Mouse (Mus musculus) spleen, adult 18-20 months (tissue): ENCODE data around the gene AC124108.1.

ENCODE experiments used
- DNase-seq, 2 experiments: peaks; one replicate each; pipeline ENCODE4 v3.0.0; 2022; ENCODE audit warnings: mixed read lengths in 2 of 2

AC124108.1 gene

GRCm38 (mm10) chr1:132165859-132166258 lies 25.4 kb upstream of the AC124108.1 start:
- peak in 1 of 2 experiments; percentile 28 for DNase-seq

GRCm38 (mm10) chr1:132168115-132168767 lies 23.0 kb upstream of the AC124108.1 start:
- no peak for DNase-seq

- no peak for DNase-seq
Measured at GRCm38 (mm10) chr1:132170698-132171097, 20.6 kb upstream of the AC124108.1 start.

- no peak for DNase-seq
Measured at GRCm38 (mm10) chr1:132171619-132172018, 19.6 kb upstream of the AC124108.1 start.

- DNase-seq, result no peak
Measured at GRCm38 (mm10) chr1:132186303-132186702, 5.0 kb upstream of the AC124108.1 start.

- no peak for DNase-seq
Measured at GRCm38 (mm10) chr1:132188442-132189066, 2.7 kb upstream of the AC124108.1 start.

GRCm38 (mm10) chr1:132189231-132189630 lies 2.0 kb upstream of the AC124108.1 start:
- no peak for DNase-seq

GRCm38 (mm10) chr1:132190040-132190513 lies 1.2 kb upstream of the AC124108.1 start:
- DNase-seq, result no peak

GRCm38 (mm10) chr1:132190621-132191092 lies 600 bp upstream of the AC124108.1 start:
- DNase-seq, result no peak

GRCm38 (mm10) chr1:132191786-132192680 lies 776 bp downstream of the AC124108.1 start:
- DNase-seq, result no peak

- DNase-seq, result no peak
Measured at GRCm38 (mm10) chr1:132193806-132194205, 2.5 kb downstream of the AC124108.1 start.

- no peak for DNase-seq
Measured at GRCm38 (mm10) chr1:132194624-132195023, 3.4 kb downstream of the AC124108.1 start.

GRCm38 (mm10) chr1:132195100-132195499 lies 3.8 kb downstream of the AC124108.1 start:
- no peak for DNase-seq

GRCm38 (mm10) chr1:132195681-132196080 lies 4.4 kb downstream of the AC124108.1 start:
- no peak for DNase-seq

GRCm38 (mm10) chr1:132196337-132196736 lies 5.1 kb downstream of the AC124108.1 start:
- no peak for DNase-seq

GRCm38 (mm10) chr1:132197666-132198065 lies 6.4 kb downstream of the AC124108.1 start:
- DNase-seq, result no peak

GRCm38 (mm10) chr1:132198401-132199071 lies 7.3 kb downstream of the AC124108.1 start:
- DNase-seq, result no peak

GRCm38 (mm10) chr1:132199244-132199643 lies 8.0 kb downstream of the AC124108.1 start:
- DNase-seq, result no peak

- DNase-seq, result no peak
Measured at GRCm38 (mm10) chr1:132199934-132200333, 8.7 kb downstream of the AC124108.1 start.

GRCm38 (mm10) chr1:132200562-132201510 lies 9.6 kb downstream of the AC124108.1 start:
- no peak for DNase-seq

GRCm38 (mm10) chr1:132201511-132201860 lies 10.2 kb downstream of the AC124108.1 start:
- DNase-seq, result no peak

GRCm38 (mm10) chr1:132201936-132202335 lies 10.7 kb downstream of the AC124108.1 start:
- no peak for DNase-seq
